Mouse (Mus musculus) MEL (cell line): ENCODE measurements around the gene Sned1. TPM values are rescaled to one million over a fixed set of nuclear protein-coding genes. Genes with fewer than 3 reads are reported as not detected.
A peak's percentile ranks its signal among the peaks of the same experiment; 100 is the strongest.

Experiments used
- DNase-seq: peaks from one replicate; pipeline ENCODE4 v3.0.0; 2011; ENCODE audit warnings: low read depth, low spot score
- H3K27ac ChIP-seq: 2 replicates; pipeline ENCODE4 v1.5.1; 2012; ENCODE audit warnings: low read depth, mild to moderate bottlenecking, control low read depth, low read length, moderate library complexity; ENCODE audit not compliant: control insufficient read depth
- H3K27me3 ChIP-seq, 2 experiments: fragments of 150-350 bp in 1 of 2; sonication (generic) in 1 of 2; 2 replicates each; pipeline ENCODE4 v1.6.1; 2012; ENCODE audit warnings: low read length in 2 of 2, mild to moderate bottlenecking in 2 of 2, improper control_type of control experiment in 1 of 2, moderate library complexity in 1 of 2; ENCODE audit not compliant: insufficient read depth in 2 of 2, control insufficient read depth in 1 of 2
- H3K36me3 ChIP-seq, 2 experiments: 2 replicates each; pipeline ENCODE4 v1.6.1; 2012 to 2014; ENCODE audit warnings: low read length in 2 of 2, improper control_type of control experiment in 1 of 2, inconsistent platforms in 1 of 2, mild to moderate bottlenecking in 1 of 2; ENCODE audit not compliant: insufficient read depth in 2 of 2, control insufficient read depth in 1 of 2
- H3K4me1 ChIP-seq, 2 experiments: fragments of 150-350 bp in 1 of 2; sonication (generic) in 1 of 2; 2 replicates each; pipeline ENCODE4 v1.6.1; 2012; ENCODE audit warnings: low read length in 2 of 2, improper control_type of control experiment in 1 of 2, mild to moderate bottlenecking in 1 of 2; ENCODE audit not compliant: insufficient read depth in 2 of 2, control insufficient read depth in 1 of 2
- H3K4me3 ChIP-seq, 2 experiments: fragments of 150-350 bp in 1 of 2; sonication (generic) in 1 of 2; 2 replicates each; pipeline ENCODE4 v1.5.1; 2012; ENCODE audit warnings: low read depth in 2 of 2, low read length in 2 of 2, mild to moderate bottlenecking in 2 of 2, moderate library complexity in 2 of 2, control low read depth in 1 of 2, improper control_type of control experiment in 1 of 2; ENCODE audit not compliant: control insufficient read depth in 1 of 2, insufficient read depth in 1 of 2
- H3K79me2 ChIP-seq: 2 replicates; pipeline ENCODE4 v1.6.1; 2012; ENCODE audit warnings: mild to moderate bottlenecking, low read length, moderate library complexity; ENCODE audit not compliant: control insufficient read depth, poor library complexity, insufficient read depth
- H3K9ac ChIP-seq: 2 replicates; pipeline ENCODE4 v1.6.1; 2012; ENCODE audit warnings: low read depth, mild to moderate bottlenecking, control low read depth, low read length, moderate library complexity; ENCODE audit not compliant: control insufficient read depth, poor library complexity, severe bottlenecking
- H3K9me3 ChIP-seq: fragments of 150-350 bp; sonication (generic); replicated peaks from 2 replicates; pipeline ENCODE4 v1.6.1; 2012; ENCODE audit warnings: mild to moderate bottlenecking, low read length, improper control_type of control experiment, moderate library complexity; ENCODE audit not compliant: insufficient read depth
- BHLHE40 ChIP-seq: IDR thresholded peaks from 2 replicates; pipeline ENCODE4 v1.6.1; 2012; ENCODE audit warnings: low read depth, mild to moderate bottlenecking, inconsistent platforms, low read length, improper control_type of control experiment, borderline replicate concordance
- CHD2 ChIP-seq: IDR thresholded peaks from 2 replicates; pipeline ENCODE4 v1.6.1; 2011; ENCODE audit warnings: low read length, improper control_type of control experiment
- CTCF ChIP-seq, 3 experiments: IDR thresholded peaks in 2 of 3; conservative IDR thresholded peaks in 1 of 3; 2 replicates each; pipeline ENCODE4 v1.5.1; 2011 to 2012; ENCODE audit warnings: low read length in 3 of 3, low read depth in 2 of 3, mild to moderate bottlenecking in 2 of 3, improper control_type of control experiment in 1 of 3, inconsistent platforms in 1 of 3, mixed read lengths in 1 of 3, moderate library complexity in 1 of 3; ENCODE audit not compliant: control insufficient read depth in 1 of 3, insufficient read depth in 1 of 3, poor library complexity in 1 of 3, severe bottlenecking in 1 of 3
- E2F4 ChIP-seq: IDR thresholded peaks from 2 replicates; pipeline ENCODE4 v1.6.1; 2011; ENCODE audit warnings: low read depth, low read length, improper control_type of control experiment, borderline replicate concordance
- ELF1 ChIP-seq: IDR thresholded peaks from 2 replicates; pipeline ENCODE4 v1.6.1; 2014; ENCODE audit warnings: low read depth, mild to moderate bottlenecking, inconsistent platforms, low read length, improper control_type of control experiment, moderate library complexity
- EP300 ChIP-seq, 2 experiments: IDR thresholded peaks; 2 replicates each; pipeline ENCODE4 v1.6.1; 2011; ENCODE audit warnings: improper control_type of control experiment in 2 of 2, low read length in 2 of 2, low read depth in 1 of 2, mild to moderate bottlenecking in 1 of 2
- HCFC1 ChIP-seq: IDR thresholded peaks from 2 replicates; pipeline ENCODE4 v1.6.1; 2012; ENCODE audit warnings: low read depth, mild to moderate bottlenecking, inconsistent platforms, low read length, improper control_type of control experiment, moderate library complexity
- JUND ChIP-seq: IDR thresholded peaks from 2 replicates; pipeline ENCODE4 v1.6.1; 2011; ENCODE audit warnings: low read depth, mild to moderate bottlenecking, improper control_type of control experiment, low read length
- MAFK ChIP-seq: IDR thresholded peaks from 2 replicates; pipeline ENCODE4 v1.6.1; 2011; ENCODE audit warnings: low read depth, mild to moderate bottlenecking, low read length, improper control_type of control experiment, borderline replicate concordance
- MAX ChIP-seq: IDR thresholded peaks from 2 replicates; pipeline ENCODE4 v1.6.1; 2011; ENCODE audit warnings: low read length, improper control_type of control experiment
- MEF2A ChIP-seq: IDR thresholded peaks from 2 replicates; pipeline ENCODE4 v1.6.1; 2014; ENCODE audit warnings: low read depth, mild to moderate bottlenecking, inconsistent platforms, low read length, improper control_type of control experiment; ENCODE audit not compliant: poor library complexity, insufficient replicate concordance, severe bottlenecking; ENCODE audit errors: extremely low read depth
- MXI1 ChIP-seq: IDR thresholded peaks from 2 replicates; pipeline ENCODE4 v1.6.1; 2011; ENCODE audit warnings: mild to moderate bottlenecking, low read depth, low read length, improper control_type of control experiment
- NELFE ChIP-seq: IDR thresholded peaks from 2 replicates; pipeline ENCODE4 v1.6.1; 2011; ENCODE audit warnings: low read depth, low read length, improper control_type of control experiment
- NRF1 ChIP-seq: IDR thresholded peaks from 2 replicates; pipeline ENCODE4 v1.6.1; 2014; ENCODE audit warnings: low read depth, mild to moderate bottlenecking, inconsistent platforms, low read length, improper control_type of control experiment, moderate library complexity; ENCODE audit not compliant: poor library complexity, insufficient read depth, severe bottlenecking
- POLR2A ChIP-seq, 2 experiments: IDR thresholded peaks; 2 replicates each; pipeline ENCODE4 v1.6.1; 2011 to 2012; ENCODE audit warnings: low read length in 2 of 2, mild to moderate bottlenecking in 2 of 2, control low read depth in 1 of 2, improper control_type of control experiment in 1 of 2, low read depth in 1 of 2, moderate library complexity in 1 of 2; ENCODE audit not compliant: control insufficient read depth in 1 of 2, insufficient read depth in 1 of 2, poor library complexity in 1 of 2
- POLR2AphosphoS5 ChIP-seq: IDR thresholded peaks from 2 replicates; pipeline ENCODE4 v1.6.1; 2012; ENCODE audit warnings: low read depth, borderline replicate concordance, mild to moderate bottlenecking, inconsistent platforms, low read length, moderate library complexity, mixed read lengths
- SIN3A ChIP-seq: IDR thresholded peaks from 2 replicates; pipeline ENCODE4 v1.6.1; 2012; ENCODE audit warnings: low read length, improper control_type of control experiment, inconsistent platforms
- SMC3 ChIP-seq: IDR thresholded peaks from 2 replicates; pipeline ENCODE4 v1.6.1; 2011; ENCODE audit warnings: low read depth, low read length, improper control_type of control experiment
- USF1 ChIP-seq: IDR thresholded peaks from 2 replicates; pipeline ENCODE4 v1.6.1; 2014; ENCODE audit warnings: low read depth, mild to moderate bottlenecking, inconsistent platforms, low read length, improper control_type of control experiment, moderate library complexity
- USF2 ChIP-seq, 2 experiments: IDR thresholded peaks; 2 replicates each; pipeline ENCODE4 v1.6.1; 2011 to 2012; ENCODE audit warnings: improper control_type of control experiment in 2 of 2, low read length in 2 of 2, borderline replicate concordance in 1 of 2, inconsistent platforms in 1 of 2, low read depth in 1 of 2, mild to moderate bottlenecking in 1 of 2; ENCODE audit not compliant: insufficient read depth in 1 of 2
- ZNF384 ChIP-seq: IDR thresholded peaks from 2 replicates; pipeline ENCODE4 v1.6.1; 2012; ENCODE audit warnings: low read depth, mild to moderate bottlenecking, inconsistent platforms, low read length, improper control_type of control experiment
- polyA plus RNA-seq, 2 experiments: library from polyadenylated mRNA; stranded (reverse) in 1 of 2; unstranded in 1 of 2; fragments of >175 nt in 1 of 2; fragments of >200 nt in 1 of 2; gene quantifications; 2 replicates each; pipeline versions ENCODE4 v1.2.1 to v1.2.4; 2012; ENCODE audit warnings: low replicate concordance in 2 of 2, low read depth in 1 of 2; ENCODE audit not compliant: insufficient read length in 2 of 2, insufficient read depth in 1 of 2, missing spikeins in 1 of 2
- total RNA-seq: library from RNA; depleted of rRNA; stranded (reverse); fragments of 300-350 nt; gene quantifications from 2 replicates; pipeline ENCODE4 v1.2.3, GENCODE M21; 2012

Gene Sned1
- total and polyA plus RNA-seq, 3 experiments: 0.12 to 0.13 TPM; not detected in 1

DNA sequence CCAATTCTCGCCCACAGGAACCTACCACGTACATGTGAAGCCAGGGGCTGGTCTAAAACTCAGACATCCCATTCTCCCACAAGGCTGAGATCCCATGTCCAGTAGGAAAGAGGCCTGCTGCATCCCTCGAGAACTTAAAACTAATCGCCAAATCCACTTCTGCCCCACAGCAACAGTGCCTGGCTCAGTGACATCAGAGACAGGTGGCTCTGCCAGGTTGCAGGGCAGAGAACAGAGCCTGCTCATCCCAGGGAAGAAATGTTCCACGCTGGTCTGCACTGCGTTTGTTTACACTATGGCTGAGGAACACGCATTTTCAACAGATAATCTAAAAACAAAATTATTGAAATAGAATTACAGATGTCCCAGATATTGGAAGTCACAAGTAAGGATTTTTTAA is 41.4 kb downstream of the Sned1 start:
- Histone ChIP-seq H3K79me2 (no peaks in the 10 kb centered on the region), H3K4me3 (no peak overlapping the region), H3K4me1 (no peaks in the 10 kb centered on the region; a peak in 1 of 4 replicates), H3K27ac (no peak overlapping the region), H3K36me3 (no peaks in the 10 kb centered on the region), H3K27me3 (no peaks in the 10 kb centered on the region; a peak in 1 of 4 replicates), H3K9me3 (no peaks in the 10 kb centered on the region), H3K9ac (no peak overlapping the region)
- TF ChIP-seq BHLHE40 (no peak), CHD2 (no peak), MXI1 (no peak), CTCF (IDR thresholded peaks at IDR 0.05 in 2 of 3, conservative IDR thresholded peaks at IDR 0.05 in 1 of 3; ENCODE audit: control insufficient read depth in 1 of 3, insufficient read depth in 1 of 3, low read depth in 2 of 3, low read length in 3 of 3, poor library complexity in 1 of 3, severe bottlenecking in 1 of 3) (no peak), HCFC1 (no peak), JUND (no peak), E2F4 (no peak), NRF1 (no peak), NELFE (no peak), ZNF384 (no peak), SMC3 (no peak), USF1 (no peak), EP300 (IDR thresholded peaks at IDR 0.05; ENCODE audit: low read depth in 1 of 2, low read length in 2 of 2) (no peak), ELF1 (no peak), MAX (no peak), POLR2AphosphoS5 (no peak), USF2 (IDR thresholded peaks at IDR 0.05; ENCODE audit: borderline replicate concordance in 1 of 2, insufficient read depth in 1 of 2, low read depth in 1 of 2, low read length in 2 of 2) (no peak), MAFK (no peak), SIN3A (no peak), MEF2A (no peak)
- no peak for DNase-seq

DNA sequence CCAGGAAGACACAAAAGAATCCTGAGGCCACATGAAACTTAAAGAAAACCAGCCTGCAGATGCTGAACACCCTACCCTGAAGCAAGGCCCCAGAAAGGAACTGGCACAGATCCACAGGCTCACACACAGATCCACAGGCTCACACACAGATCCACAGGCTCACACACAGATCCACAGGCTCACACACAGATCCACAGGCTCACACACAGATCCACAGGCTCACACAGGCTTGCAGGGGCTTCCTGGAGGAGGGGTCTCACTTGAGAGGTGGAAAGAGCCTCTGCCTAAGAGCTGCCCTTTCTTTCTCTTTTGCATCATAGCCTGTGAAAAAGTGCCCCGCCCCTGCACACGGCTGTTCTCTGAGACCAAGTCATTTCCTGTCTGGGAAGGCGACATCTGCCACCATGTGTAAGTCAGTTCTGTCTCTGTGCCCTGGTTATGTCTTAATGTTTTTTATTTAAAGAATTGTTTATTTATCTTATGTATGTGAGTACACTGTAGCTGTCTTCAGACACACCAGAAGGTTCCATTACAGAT is 54.1 kb downstream of the Sned1 start:
- H3K9ac ChIP-seq: peak overlapping the region; percentile 28
- TF ChIP-seq MAX: 0 out of 2 replicates have a peak, but pooled peaks have one; percentile 28
- TF ChIP-seq POLR2A (IDR thresholded peaks at IDR 0.05; ENCODE audit: control insufficient read depth in 1 of 2, insufficient read depth in 1 of 2, low read depth in 1 of 2, low read length in 2 of 2, poor library complexity in 1 of 2): no peak
- H3K4me3 ChIP-seq: no peak overlapping the region
- H3K27me3 ChIP-seq: no peaks in the 10 kb centered on the region
- H3K36me3 ChIP-seq: peaks cover 0 to 7% of the 10 kb centered on the region in 2 experiments; a peak in 2 of 4 replicates
- H3K79me2 ChIP-seq: no peaks in the 10 kb centered on the region
- DNase-seq: peak; percentile 69
- no peak overlapping the region for H3K27ac ChIP-seq
- H3K4me1 ChIP-seq: peaks cover 0 to 18% of the 10 kb centered on the region in 2 experiments; a peak in 2 of 4 replicates
- H3K9me3 ChIP-seq: no peaks in the 10 kb centered on the region
